Mouse (Mus musculus) heart, adult 18-20 months (tissue): ENCODE results near the gene Gm21976. TPM values are rescaled to one million over a fixed set of nuclear protein-coding genes. Genes with fewer than 3 reads are reported as not detected.

Experiments
- DNase-seq, 2 experiments: peaks; one replicate each; pipeline ENCODE4 v3.0.0; 2021 to 2022; ENCODE audit warnings: mixed read lengths in 1 of 2
- long read RNA-seq, 2 experiments: library from polyadenylated mRNA; stranded (forward); transcript quantifications; one replicate each; pipeline ENCODE4 v2.0.0; 2021
- total RNA-seq, 2 experiments: library from RNA; stranded (reverse); gene quantifications; 2 replicates each; pipeline ENCODE4 v1.2.3; 2021

Gm21976 gene
- total RNA-seq: not detected
- long read RNA-seq, experiment 1: 0 reads
- long read RNA-seq, experiment 2: 0 reads

DNA sequence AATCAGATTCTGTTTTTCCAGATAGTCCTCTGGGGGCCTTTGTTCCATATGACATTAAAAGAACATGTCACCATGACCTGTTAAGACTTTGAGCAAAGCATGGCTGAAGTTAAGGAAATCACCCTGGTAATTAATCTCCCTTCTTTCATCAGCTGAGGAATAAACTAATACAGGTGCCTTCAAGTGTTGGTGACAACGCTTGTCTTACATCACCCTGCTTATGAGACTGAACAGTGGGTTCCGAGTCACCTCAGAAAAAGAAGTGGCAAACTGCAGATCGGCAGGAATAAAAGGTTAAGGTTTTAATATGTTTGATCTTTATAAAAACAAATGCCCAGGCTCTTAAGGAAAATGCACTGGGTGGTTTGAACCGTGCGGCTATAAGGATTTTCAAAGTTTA lies at the start of gene Gm21976:
TSS of gene Gm21976 (plus strand) at position 202 of the 400 bp plus-strand sequence.
- DNase-seq: no peak

- no peak for DNase-seq
Observed at GRCm38 (mm10) chr13:98230511-98230910, 49.2 kb upstream of the Gm21976 start.

DNA sequence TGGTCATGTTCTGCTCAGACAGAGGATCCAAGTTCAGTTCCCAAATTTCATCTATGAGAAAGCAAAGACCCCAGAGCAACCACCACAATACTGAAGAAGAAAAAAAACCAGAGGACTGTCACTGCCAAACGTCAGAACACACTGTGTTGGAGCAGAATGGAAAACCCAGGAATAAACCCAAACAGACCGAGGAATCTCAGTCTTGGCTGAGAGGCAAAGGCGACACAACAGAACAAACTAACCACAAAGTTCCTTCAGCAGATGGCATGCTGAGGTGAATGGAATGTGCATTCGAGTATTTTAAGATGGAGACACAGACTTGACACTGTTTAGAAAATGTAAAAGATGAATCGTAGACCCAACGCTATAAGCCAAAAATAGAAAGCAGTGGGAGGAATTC lies 44.2 kb upstream of the Gm21976 start:
- DNase-seq: no peak

GRCm38 (mm10) chr13:98239978-98240641 lies 39.6 kb upstream of the Gm21976 start:
- peak; percentile 27 to 85 for DNase-seq

- DNase-seq: no peak
Observed at GRCm38 (mm10) chr13:98241531-98242282, 38.0 kb upstream of the Gm21976 start.

- no peak for DNase-seq
Observed at GRCm38 (mm10) chr13:98244571-98245350, 34.9 kb upstream of the Gm21976 start.

DNA sequence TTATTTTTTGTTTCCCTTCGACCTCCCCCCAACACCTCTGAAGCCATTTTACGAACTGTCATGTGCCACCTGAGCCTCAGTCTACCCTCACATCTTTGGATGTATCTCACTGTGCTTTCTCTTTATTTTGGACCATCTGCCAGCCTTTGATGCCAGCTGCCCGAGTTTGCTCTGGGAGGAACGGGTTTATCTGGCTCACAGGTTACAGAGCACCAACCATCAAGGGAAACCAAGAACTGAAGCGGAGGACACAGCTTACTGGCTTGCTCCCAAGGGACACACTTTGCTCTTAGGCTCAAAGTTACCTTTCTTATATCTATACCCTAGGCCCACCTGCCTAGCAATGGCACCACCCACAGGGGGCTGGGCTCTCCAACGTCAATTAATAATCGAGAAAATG lies 34.3 kb upstream of the Gm21976 start:
- DNase-seq: no peak

DNA sequence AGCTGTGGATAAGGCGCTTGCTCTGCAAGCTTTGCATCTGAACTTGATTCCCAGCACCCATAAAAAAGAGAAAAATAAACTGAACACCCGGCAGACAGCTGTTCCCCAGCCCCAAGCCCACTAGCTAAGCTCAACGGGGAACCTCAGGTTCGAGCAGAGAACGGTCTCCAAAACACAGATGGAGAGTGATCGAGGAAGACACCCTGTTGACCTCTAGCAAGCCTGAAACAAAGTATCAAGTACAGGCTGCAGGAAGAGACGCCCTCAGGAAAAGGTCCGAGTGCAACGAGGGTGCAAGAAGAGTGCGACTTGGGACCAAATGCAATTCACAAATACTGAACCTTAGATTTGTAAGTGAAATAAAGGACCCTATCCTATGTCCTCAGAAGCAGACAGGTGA lies 30.1 kb upstream of the Gm21976 start:
- DNase-seq: no peak

GRCm38 (mm10) chr13:98254921-98255320 lies 24.8 kb upstream of the Gm21976 start:
- peak in 1 of 2 experiments; percentile 34 for DNase-seq

DNA sequence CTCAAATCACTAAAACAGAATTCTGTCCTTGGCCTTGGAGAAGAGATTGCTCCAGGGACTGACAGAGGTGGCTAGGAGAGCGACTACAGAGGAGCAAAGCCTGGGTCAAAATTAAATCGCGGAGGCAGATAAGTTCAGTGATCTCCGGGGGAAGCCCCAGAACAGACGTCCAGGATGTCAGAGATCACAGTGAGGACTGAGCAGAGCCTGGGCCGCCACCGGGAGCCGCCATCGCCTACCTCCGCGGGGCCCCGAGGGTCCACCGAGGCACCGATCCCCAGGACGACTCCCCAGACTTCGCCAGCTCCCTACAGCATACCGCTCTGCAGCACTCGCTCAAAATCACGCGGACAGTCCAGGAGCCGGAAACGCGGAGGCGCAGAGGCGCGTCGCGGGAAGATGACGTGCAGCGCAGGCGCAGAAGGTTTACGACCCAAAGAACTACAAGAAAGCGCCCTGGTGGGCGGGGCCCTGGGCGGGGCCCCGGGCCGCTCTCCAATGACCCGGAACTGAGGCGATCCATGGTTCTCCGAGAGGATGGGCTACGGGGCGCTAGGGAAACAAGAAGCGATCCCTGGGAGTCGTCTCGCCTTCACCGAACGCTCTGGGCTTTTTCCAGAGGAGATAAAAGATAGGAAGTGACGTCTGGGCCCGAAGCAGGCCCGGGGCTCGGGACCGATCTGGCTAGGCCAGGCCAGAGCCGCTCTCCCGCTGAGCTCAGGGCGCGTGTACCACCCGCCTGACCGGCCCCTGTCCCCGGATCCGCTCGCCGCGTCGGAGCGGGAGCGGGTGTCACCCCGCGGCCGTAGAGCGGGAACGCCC lies 16.8 kb upstream of the Gm21976 start, which contains the start of the genes Utp15 and Ankra2:
TSS of gene Utp15 (minus strand) at position 406 of the 822 bp plus-strand sequence.
TSS of gene Ankra2 (plus strand) at position 439 of the 822 bp plus-strand sequence.
- peak; percentile 97 to 99 for DNase-seq

GRCm38 (mm10) chr13:98263458-98263987 lies 16.2 kb upstream of the Gm21976 start:
- no peak for DNase-seq

GRCm38 (mm10) chr13:98264111-98264510 lies 15.6 kb upstream of the Gm21976 start:
- no peak for DNase-seq

DNA sequence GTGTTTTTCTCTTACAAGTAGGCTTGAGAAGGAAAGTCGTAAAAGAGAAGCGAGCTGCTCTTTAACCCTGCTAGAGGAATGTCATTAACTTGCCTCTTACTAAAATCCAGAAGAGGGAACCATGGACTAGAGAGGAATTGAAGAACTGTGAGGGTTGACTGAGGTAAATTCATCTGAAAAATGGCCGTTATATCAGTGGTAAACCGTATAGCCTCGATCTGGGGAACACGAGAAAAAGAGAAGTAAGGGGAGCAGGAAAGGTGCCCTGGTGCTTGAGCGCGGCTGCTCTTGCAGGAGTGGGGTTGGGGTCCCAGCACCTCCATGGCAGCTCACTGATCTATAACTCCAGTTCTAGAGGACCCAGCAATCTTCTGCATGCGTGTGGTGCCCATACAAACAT lies 5.7 kb upstream of the Gm21976 start:
- DNase-seq: no peak

DNA sequence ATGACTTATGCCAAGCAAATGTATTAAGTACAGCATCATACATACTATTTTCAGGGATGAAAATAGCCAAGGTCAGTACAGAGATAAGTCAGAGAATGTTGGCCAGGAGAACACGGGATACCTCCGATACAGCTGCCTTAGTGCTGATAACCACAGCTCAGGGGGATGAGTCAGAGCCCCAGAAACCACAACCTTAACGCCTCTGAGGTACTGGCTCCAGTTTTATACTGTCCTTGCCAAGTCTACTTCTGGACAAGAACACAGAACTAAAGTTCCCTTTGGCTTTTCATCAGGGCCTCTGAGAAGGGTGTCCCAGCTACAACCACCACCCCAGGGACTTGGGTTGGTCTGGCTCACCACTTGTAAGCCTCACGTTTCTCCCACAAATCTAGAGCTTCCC lies 4.0 kb upstream of the Gm21976 start:
- DNase-seq: peak; percentile 35 to 77

DNA sequence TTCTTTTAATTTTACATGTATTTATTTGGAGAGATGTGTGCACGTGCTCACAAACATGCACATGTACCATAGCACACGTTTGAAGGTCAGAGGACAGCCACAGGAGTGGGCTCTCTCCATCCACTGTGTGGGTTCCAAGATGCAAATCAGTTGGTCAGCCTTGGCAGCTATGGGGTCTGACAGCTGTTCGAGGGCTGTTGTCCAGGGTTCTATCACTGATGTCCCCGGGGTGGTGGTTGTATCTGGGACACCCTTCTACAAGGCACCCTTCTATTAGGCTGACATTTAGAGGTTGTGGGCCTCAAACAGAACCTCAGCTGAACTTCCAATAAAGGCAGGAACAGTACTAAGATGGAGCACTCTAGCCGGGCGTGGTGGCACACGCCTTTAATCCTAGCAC lies 3.4 kb upstream of the Gm21976 start:
- no peak for DNase-seq

DNA sequence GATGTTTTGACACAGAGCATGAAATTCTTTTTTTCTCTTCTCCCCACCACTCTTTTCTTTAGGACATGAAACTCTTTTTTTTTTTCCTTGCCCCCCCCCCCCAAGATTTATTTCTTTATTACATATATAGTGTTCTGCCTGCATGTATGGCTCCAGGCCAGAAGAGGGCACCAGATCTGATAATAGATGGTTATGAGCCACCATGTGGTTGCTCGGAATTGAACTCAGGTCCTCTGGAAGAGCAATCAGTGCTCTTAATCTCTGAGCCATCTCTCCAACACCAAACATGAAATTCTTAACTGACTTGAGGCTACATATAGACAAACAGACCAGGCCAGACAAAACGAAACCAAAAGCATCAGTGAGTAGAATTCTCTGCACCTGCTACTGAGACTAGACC lies 2.2 kb upstream of the Gm21976 start:
- no peak for DNase-seq

- DNase-seq: no peak
Observed at GRCm38 (mm10) chr13:98280990-98281650, 1.4 kb downstream of the Gm21976 start.

GRCm38 (mm10) chr13:98290719-98291118 lies 11.0 kb downstream of the Gm21976 start:
- DNase-seq: no peak

DNA sequence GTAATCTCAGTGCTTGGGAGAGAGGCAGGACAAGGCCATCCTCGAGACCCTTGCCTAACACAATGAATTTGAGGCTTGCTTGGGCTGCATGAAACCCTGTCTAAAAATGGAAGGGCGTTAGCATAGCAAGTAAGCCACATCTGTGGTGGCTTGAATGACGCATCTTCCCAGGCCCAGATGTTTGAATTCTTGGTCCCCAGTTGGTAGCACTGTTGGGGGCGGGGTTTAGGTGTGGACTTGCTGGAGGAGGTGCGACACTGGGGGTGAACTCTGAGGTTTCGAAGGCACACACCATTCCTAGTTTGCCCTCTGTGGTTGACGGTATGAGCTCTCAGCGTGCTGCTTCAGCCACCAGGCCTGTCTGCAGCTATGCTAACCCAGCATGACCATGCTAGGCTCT lies 12.0 kb downstream of the Gm21976 start:
- no peak for DNase-seq

DNA sequence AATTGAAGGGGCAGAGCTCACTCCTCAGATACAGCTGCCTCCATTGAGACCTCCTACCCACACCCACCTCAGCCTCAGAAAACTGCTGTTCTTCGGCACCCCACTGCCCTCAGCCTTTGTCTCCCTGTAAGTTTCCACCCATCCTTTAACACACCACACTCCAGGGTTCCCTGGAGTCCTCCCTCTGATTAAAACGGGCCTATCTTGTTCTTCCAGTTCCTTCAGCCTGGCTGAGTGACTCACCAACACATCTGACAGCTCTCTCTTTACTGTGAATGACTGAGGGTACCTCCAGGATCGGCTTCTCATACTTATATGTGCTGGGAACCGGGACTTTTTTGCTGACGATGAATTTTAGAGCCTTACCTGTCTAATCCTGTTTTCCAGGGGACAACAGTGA lies 16.4 kb downstream of the Gm21976 start:
- DNase-seq: no peak

DNA sequence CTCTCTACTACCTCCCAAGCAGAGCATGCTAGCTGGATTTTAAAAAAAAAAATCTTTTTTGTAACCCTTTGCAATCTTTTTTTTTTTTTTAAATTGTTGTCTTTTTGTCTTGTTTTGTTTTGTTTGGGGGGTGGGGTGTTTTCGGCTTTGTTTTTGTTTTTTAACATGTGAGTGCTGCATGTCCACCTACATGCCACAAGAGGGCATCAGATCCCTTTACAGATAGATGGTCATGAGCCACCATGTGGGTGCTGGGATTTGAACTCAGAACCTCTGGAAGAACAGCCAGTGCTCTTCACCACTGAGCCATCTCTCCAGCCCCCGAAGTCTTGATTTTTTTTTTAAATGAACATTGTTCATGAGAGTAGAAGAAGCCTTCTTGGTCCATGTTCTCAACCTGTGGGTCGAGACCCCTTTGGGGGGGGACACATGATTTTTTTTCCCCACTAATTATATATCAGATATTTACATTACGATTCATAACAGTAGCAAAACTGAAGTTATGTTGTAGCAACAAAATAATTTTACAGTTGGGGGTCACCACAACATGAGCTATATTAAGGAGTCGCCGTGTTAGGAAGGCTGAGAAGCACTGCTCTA lies 18.3 kb downstream of the Gm21976 start:
- no peak for DNase-seq
